Mouse (Mus musculus) T-helper 2 cell (primary cell): ENCODE measurements around the gene Shroom3.

Experiments used
- in situ Hi-C: fragments of 300-600 bp; cut with MboI, MseI; formaldehyde crosslinking; loops from one replicate; pipeline ENCODE4 v1.15.1; 2025; ENCODE audit warnings: high pct_unique_total_duplicates

Shroom3 gene

GRCm38 (mm10) chr5:92927667-92928066 is 244.4 kb downstream of the Shroom3 start:
- in situ Hi-C loops: no loop called here

DNA sequence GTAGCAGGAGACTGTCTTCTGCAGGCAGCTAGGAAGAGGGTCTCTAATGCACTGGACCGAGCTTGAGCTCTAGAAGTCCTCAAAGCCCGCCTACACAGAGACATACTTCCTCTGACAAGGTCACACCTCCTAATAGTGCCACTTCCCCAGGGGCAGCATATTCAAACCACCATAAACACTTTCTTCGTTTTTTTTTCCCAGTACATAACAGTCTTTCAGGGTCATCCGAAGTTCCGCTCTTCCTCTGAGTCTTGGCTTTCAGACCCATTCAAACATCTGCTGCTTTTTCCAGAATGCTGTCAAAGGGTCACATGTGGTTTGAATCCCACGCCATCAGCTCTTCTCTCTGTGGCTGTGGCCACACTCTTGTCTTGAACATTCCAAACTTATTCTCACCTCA is 247.3 kb downstream of the Shroom3 start:
- in situ Hi-C loops: no loop called here

DNA sequence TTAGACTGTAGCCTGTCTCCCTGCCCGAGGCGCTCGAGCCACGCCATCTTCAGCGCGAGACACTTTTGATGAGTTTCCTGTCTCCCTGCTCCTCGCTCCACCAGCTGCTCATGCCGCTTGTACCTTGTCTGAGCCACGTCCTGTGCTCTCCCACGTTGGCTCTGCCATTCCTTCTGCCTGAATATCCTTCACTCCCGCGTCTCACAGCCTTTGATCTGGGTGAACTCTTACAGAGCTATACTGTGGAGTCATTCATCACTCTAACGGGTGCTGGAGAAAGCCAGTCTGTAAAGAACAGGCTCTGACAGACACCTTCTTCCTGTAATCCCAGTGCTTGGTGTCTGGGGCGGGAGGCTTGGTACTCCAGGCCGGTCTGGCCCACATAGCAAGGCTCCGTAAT is 248.1 kb downstream of the Shroom3 start:
- in situ Hi-C loops: no loop called here

DNA sequence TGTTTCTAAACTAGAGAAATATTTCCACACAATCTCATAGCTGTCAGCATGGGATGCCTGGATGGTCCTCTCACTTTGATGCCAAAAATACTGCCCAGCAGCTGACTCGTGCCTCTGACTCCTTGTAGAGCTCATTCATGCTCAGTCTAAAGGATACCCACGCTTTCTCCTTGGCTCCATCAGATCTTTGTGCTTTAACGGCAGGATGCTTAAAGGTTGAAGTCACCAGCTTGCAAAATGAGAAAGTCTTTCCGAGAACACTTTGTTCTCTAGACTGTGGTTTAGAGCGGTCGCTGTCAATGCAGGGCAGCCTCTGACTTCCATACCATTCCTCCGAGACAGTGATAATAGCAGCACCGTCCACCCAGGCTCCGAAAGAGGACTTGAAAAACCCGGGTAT is 249.8 kb downstream of the Shroom3 start:
- in situ Hi-C loops: no loop called here

DNA sequence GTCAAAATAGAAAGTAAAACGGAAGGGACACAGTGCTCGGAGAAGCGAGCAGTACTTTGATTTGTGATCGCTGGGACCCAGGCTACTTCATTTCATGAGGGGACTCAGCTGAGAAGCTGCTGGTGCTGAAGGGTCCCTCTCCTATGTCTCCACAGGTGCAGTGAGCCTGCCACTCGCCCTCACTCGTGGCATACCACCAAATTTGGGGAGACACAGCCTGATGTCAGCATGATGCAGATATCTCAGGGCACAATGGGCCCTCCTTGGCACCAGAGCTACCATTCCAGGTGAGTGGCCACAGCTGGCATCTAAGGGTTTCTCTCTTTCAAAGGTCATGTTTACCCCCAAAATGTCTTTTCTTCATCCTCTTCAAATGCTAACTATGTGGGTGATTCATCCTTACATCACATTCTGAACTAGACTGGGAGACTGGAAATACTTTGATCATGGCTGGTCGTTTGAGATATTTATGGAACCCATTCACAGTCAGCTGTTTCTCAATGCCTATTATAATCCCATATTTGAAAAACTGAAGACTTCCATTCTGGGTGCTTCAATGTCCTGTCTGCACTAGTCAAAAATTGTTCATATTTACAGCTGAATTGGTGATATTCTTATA is 250.5 kb downstream of the Shroom3 start:
- in situ Hi-C loops: no loop called here

- in situ Hi-C loops: no loop called here
Observed at GRCm38 (mm10) chr5:92934269-92934939, 251.2 kb downstream of the Shroom3 start.

DNA sequence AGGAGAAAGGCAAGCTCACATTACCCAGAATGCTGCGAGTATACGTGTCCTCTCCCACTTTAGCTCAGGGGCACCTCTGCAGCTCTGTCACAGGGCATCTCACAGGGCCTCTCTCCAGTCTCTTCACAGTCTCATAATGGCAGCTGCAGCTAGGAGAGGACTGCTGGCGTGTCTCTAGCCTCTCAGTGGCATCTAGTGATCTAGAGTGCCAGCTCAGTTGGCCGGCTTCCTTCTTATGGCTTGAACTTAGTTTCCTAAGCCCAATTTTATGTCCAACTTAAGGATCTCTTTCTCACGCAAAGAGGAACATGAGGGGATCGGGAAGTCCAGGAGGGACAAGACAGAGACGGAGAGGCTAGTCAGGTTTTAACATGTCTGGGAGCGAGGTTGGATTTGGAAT is 252.6 kb downstream of the Shroom3 start:
- in situ Hi-C loops: no loop called here

DNA sequence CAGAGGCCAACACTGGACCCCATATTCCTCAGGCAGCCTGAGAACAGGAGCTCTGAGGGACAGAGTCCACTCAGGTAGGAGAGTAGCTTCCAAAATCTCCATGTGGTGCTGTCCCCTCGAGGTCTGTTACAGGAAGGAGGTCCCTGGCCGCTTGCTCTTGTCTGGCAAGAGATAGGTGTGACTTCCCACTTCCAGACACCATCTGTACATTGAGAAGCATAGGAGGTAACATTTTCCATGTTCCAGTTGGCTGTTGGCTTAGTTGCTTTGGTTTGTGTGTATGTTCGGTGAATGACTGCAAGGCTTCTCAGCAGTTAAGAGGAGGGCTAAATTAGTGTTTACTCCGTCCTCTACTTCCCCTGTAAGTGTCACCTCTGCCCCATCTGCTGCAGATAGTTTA is 254.5 kb downstream of the Shroom3 start:
- in situ Hi-C loops: no loop called here

DNA sequence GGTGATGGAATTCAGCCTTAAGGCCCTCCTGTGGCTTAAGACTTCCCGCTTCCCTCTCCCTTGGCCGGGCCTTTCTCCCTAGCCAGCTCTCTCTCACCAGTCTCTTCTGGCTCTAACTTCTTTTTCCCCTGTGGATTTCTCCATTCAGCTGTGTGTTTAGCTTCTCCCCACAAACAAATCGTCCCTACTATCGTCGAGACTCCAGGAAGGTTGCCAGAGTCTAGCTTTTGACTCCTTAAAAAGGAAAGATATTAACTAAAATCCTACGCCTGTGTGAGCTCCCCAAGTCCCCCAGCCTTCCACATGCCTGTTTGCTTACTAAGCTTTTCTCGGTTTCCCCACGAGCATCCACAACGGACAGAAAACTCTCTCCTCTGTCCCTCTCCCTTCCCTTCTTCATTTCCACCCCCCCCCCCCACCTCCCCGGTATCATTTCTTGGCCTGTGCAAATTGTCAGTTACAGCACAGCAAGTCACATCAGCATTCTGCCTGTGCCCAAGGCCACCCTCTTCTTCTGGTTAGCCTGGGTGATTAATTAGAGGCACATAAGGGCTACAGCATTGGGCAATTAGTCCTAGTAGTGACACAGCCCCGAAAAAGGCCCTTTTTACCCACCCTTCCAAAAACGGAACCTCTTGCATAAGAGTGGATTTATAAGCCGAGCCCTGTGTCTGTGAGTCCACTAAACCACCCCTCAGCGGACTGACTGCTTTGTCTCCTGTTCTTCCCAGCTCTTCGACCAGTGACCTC is 256.2 kb downstream of the Shroom3 start:
- in situ Hi-C loops: no loop called here

DNA sequence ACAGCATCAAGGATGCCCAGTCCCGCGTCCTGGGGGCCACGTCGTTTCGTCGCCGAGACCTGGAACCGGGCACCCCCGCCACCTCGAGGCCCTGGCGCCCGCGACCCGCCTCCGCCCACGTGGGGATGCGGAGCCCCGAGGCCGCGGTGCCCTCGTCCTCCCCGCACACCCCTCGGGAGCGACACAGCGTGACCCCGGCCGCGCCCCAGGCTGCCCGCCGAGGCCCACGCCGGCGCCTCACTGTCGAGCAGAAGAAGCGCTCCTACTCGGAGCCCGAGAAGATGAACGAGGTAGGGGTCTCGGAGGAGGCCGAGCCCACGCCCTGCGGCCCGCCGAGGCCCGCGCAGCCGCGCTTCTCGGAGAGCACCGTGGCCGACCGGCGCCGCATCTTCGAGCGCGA is 258.9 kb downstream of the Shroom3 start:
- in situ Hi-C loops: no loop called here

DNA sequence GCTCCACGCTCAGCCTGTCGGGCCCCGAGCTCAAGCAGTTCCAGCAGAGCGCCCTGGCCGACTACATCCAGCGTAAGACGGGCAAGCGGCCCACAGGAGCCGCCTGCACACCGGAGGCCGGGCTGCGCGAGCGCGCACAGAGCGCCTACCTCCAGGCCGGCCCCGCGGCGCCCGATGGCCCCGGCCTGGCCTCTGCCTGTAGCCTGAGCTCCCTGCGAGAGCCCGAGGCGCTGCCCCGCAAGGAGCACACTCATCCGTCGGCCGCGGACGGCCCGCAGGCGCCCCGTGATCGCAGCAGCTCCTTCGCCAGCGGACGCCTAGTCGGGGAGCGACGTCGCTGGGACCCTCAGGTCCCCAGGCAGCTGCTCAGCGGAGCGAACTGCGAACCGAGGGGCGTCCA is 259.3 kb downstream of the Shroom3 start:
- in situ Hi-C loops: no loop called here

DNA sequence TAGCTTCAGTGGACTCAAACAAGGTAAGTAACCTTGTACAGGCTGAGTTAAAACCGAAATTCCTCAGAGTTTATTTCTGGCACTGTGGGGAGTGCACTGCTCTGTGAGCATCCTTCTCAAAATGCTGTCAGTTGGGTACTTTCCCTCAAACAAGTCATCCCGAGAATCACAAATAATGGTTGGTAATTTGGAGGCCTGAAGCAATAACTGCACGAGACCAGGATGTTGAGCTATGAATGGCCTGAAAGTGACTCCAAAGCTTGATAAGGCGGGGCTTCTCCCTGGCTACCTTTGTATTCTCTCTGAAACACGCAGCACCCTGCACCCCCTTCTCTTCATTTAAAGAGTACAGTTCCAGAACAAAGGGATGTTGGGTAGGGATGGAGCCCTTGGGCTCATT is 261.6 kb downstream of the Shroom3 start:
- in situ Hi-C loops: no loop called here

DNA sequence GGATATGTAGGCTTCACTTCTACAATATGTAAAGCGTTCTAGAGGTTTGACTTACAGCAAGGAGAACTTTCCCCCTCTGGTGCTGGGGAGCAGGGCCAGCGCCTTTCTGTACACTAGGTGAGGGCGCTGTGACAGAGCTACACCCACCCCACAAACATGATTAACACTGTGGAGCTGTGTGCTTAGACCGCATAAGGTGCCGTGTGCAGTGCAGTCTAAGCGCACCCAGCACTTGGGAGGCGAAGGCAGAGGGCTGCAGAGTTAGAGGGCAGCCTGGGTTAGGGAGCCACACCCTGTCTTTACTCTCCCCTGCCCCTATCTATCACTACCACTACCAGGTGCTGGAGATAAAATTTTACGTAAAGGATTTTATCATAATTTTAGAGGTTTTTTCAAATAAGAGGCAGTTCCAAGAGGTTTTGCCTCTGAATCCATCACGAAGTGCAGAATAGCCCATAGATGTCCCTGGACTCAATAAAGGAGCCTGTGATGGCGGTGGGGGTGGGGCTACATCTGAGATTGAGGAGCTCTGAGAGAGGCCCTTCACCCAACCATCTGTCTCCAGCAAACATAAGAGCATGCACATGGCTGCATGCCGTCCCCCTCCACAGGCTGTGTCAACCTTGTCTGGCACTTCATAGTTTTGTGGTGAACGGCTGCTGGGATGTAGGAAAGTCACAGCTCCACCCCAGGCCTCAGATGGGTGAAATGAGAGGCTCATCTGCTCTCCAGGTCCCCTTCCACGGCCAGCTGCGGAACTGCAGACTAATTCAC is 265.9 kb downstream of the Shroom3 start:
- in situ Hi-C loops: no loop called here

DNA sequence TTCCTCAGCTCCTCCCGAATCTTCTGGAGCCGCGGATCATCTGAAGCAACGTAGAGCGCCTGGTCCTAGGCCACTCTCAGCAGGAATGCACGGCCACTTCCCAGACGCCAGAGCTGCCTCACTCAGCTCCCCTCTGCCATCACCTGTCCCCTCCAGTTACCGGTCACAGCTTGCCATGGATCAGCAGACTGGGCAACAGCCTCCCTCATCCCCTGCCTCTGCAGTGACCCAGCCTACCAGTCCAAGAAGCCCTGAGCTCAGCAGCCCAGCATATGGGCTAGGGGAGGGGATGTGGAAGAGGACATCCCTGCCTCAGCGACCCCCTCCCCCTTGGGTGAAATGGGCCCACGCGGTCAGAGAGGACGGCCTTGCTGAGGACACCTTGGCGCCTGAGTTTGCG is 267.3 kb downstream of the Shroom3 start:
- in situ Hi-C loops: no loop called here

- in situ Hi-C loops: no loop called here
Observed at GRCm38 (mm10) chr5:92951079-92951478, 267.8 kb downstream of the Shroom3 start.

- in situ Hi-C loops: no loop called here
Observed at GRCm38 (mm10) chr5:92953865-92954264, 270.6 kb downstream of the Shroom3 start.

GRCm38 (mm10) chr5:92954323-92954722 is 271.1 kb downstream of the Shroom3 start:
- in situ Hi-C loops: no loop called here

DNA sequence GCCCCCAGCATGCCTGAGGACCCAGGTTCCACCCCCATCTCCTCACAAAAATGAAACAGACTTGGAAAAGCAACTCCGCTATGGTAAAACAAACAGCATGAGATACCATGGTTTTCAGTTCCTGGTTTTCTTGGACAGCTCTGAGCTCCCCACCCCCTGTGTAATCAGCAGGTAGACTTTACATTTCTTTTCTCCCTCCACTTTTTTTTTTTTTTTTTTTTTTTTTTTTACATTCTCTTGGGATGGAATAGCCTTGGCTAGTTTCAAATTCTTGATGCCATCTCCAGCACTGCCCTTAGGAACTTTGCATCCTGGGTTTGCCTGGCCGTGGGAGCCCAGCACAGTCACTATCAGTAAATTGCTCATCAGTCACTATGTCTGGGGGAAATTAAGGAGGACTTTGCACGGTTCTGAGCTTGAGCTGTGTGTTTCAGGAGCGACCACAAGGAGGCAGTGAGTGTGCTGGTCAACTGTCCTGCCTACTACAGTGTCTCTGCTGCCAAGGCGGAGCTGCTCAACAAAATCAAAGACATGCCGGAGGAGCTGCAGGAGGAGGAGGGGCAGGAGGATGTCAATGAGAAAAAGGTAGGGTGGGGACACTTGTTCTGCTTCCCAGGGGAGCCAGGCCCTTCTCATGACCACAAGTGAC is 271.7 kb downstream of the Shroom3 start:
- in situ Hi-C loops: no loop called here

DNA sequence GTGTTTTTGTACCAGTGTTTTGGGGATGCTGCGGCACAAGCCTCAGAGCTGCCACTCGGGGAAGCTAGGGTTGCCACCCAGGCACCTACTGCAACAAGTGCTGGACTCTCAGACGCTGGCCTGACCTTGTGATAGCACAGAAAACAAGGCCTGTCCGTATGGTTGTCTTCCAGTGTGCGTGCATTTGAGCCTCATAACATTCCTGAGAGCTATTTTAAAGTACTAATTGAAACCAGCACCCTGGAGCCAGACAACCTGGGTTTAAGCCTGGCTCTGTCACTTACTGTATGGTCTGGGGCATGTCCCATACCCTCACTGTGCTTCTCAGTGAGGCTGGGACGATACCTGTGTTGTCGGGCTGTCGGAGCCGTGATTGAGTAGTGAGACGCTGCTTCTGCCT is 276.1 kb downstream of the Shroom3 start:
- in situ Hi-C loops: no loop called here

- in situ Hi-C loops: no loop called here
Observed at GRCm38 (mm10) chr5:92959708-92960107, 276.5 kb downstream of the Shroom3 start.

DNA sequence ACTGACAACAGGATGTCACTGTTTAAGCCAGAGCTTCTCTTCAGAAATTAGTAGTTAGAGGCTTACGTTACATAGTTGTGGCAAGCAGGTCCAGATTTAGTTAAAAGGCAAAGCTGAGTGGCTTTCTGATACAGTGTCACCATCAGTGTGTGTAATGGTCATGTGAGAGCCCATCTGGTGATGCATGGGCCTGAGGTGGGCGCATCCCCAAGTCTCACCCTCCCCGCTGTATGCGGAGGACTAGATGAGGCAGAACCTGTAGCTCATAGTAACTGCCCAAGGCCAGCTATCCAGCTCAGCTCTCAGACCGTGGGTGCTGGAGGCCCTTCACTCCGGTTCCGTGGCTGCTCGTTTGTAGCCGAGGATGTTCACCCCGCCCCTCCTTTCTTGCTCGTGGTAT is 278.1 kb downstream of the Shroom3 start:
- in situ Hi-C loops: no loop called here

DNA sequence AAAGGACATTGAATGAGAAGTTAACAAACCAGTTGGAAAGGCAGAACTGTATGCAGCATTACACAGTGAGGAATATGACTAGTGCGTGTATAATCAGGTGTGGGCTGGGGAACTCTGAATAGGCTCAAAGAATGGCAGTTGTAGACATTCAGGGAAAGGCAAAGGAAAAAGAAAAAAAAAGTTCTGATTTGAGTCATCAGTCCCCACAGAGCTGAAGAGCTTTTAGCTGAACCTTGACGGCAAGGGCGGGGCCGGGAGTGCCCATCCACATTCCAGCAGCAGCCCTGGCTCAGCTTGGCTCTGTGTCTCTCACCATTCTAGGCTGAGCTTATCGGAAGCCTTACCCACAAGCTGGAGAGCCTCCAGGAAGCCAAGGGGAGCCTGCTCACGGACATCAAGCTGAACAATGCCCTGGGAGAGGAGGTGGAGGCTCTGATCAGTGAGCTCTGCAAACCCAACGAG is 278.6 kb downstream of the Shroom3 start:
- in situ Hi-C loops: no loop called here
